Mouse (Mus musculus) megakaryocyte, embryonic 14.5 days (primary cell): ENCODE measurements around the gene Ksr1. TPM values are rescaled to one million over a fixed set of nuclear protein-coding genes. Genes with fewer than 3 reads are reported as not detected.

Experiments used
- H3K27me3 ChIP-seq: replicated peaks from 2 replicates; pipeline ENCODE3; 2012; ENCODE audit warnings: inconsistent platforms
- H3K36me3 ChIP-seq: replicated peaks from 2 replicates; pipeline ENCODE3; 2012; ENCODE audit warnings: low read length, inconsistent platforms, mixed read lengths
- H3K4me1 ChIP-seq: 2 replicates; pipeline ENCODE4 v1.6.1; 2012; ENCODE audit warnings: inconsistent platforms
- H3K4me3 ChIP-seq: replicated peaks from 2 replicates; pipeline ENCODE3; 2012; ENCODE audit warnings: moderate library complexity, mild to moderate bottlenecking, inconsistent platforms
- H3K9me3 ChIP-seq: 2 replicates; pipeline ENCODE4 v1.6.1; 2012; ENCODE audit warnings: inconsistent platforms
- FLI1 ChIP-seq: IDR thresholded peaks from 2 replicates; pipeline ENCODE4 v1.6.1; 2012; ENCODE audit warnings: low read length, inconsistent platforms, mixed read lengths
- GATA1 ChIP-seq: IDR thresholded peaks from 3 replicates; pipeline ENCODE4 v1.6.1; 2012; ENCODE audit warnings: mixed read lengths, low read length, inconsistent platforms, borderline replicate concordance
- polyA plus RNA-seq: library from polyadenylated mRNA; stranded (reverse); fragments of >175 nt; gene quantifications from 2 replicates; pipeline ENCODE4 v1.2.3, GENCODE M21; 2012; ENCODE audit warnings: low replicate concordance; ENCODE audit not compliant: insufficient read depth

The Ksr1 gene
- polyA plus RNA-seq, 1 experiment = 46.5 TPM

- TF ChIP-seq FLI1 = no peak
- no peak for TF ChIP-seq GATA1
- peaks cover 80% of the 10 kb centered on the region for H3K4me1 ChIP-seq
- H3K27me3 ChIP-seq = no peaks in the 10 kb centered on the region
- H3K4me3 ChIP-seq = no peak overlapping the region
- H3K36me3 ChIP-seq = peaks cover 6% of the 10 kb centered on the region
- no peaks in the 10 kb centered on the region for H3K9me3 ChIP-seq
Measured at GRCm38 (mm10) chr11:79148783-79149182, 2.6 kb upstream of the Ksr1 start.

GRCm38 (mm10) chr11:79145283-79146265, 633 bp downstream of the Ksr1 start:
- TF ChIP-seq GATA1 (no peak), FLI1 (no peak)
- no peaks in the 10 kb centered on the region for H3K27me3 ChIP-seq
- H3K36me3 ChIP-seq = peaks cover 36% of the 10 kb centered on the region
- H3K4me1 ChIP-seq = peaks cover 81% of the 10 kb centered on the region
- H3K4me3 ChIP-seq = peak overlapping the region; percentile 96
- H3K9me3 ChIP-seq = no peaks in the 10 kb centered on the region

GRCm38 (mm10) chr11:79144741-79145140, 1.5 kb downstream of the Ksr1 start:
- Histone ChIP-seq H3K4me1 (peaks cover 81% of the 10 kb centered on the region), H3K9me3 (no peaks in the 10 kb centered on the region), H3K27me3 (no peaks in the 10 kb centered on the region), H3K4me3 (peak overlapping the region; percentile 96), H3K36me3 (peaks cover 45% of the 10 kb centered on the region)
- no peak for TF ChIP-seq GATA1
- TF ChIP-seq FLI1 = no peak

GRCm38 (mm10) chr11:79144043-79144591, 2.1 kb downstream of the Ksr1 start:
- H3K4me1 ChIP-seq = peaks cover 81% of the 10 kb centered on the region
- H3K27me3 ChIP-seq = no peaks in the 10 kb centered on the region
- peaks cover 50% of the 10 kb centered on the region for H3K36me3 ChIP-seq
- H3K4me3 ChIP-seq = peak overlapping the region; percentile 96
- TF ChIP-seq FLI1 (no peak), GATA1 (no peak)
- H3K9me3 ChIP-seq = no peaks in the 10 kb centered on the region

GRCm38 (mm10) chr11:79143322-79143721, 2.9 kb downstream of the Ksr1 start:
- TF ChIP-seq FLI1 (no peak), GATA1 (no peak)
- Histone ChIP-seq H3K9me3 (no peaks in the 10 kb centered on the region), H3K4me3 (peak overlapping the region; percentile 96), H3K4me1 (peaks cover 81% of the 10 kb centered on the region), H3K36me3 (peaks cover 58% of the 10 kb centered on the region), H3K27me3 (no peaks in the 10 kb centered on the region)

- TF ChIP-seq GATA1 = no peak
- TF ChIP-seq FLI1 = no peak
- peaks cover 80% of the 10 kb centered on the region for H3K4me1 ChIP-seq
Measured at GRCm38 (mm10) chr11:79142381-79142780, 3.8 kb downstream of the Ksr1 start.

GRCm38 (mm10) chr11:79141235-79142109, 4.7 kb downstream of the Ksr1 start:
- Histone ChIP-seq H3K36me3 (peaks cover 75% of the 10 kb centered on the region), H3K4me3 (peak overlapping the region; percentile 96), H3K27me3 (no peaks in the 10 kb centered on the region), H3K9me3 (peaks cover 4% of the 10 kb centered on the region; the same call in 1 of the 2 replicates), H3K4me1 (peaks cover 80% of the 10 kb centered on the region)
- TF ChIP-seq FLI1 (no peak), GATA1 (no peak)

More at GRCm38 (mm10) chr11:79142381-79142780, 3.8 kb downstream of the Ksr1 start:
- Histone ChIP-seq H3K9me3 (no peaks in the 10 kb centered on the region), H3K36me3 (peaks cover 67% of the 10 kb centered on the region), H3K27me3 (no peaks in the 10 kb centered on the region), H3K4me3 (peak overlapping the region; percentile 96)

GRCm38 (mm10) chr11:79140511-79140888, 5.7 kb downstream of the Ksr1 start:
- Histone ChIP-seq H3K36me3 (peaks cover 82% of the 10 kb centered on the region), H3K27me3 (no peaks in the 10 kb centered on the region), H3K4me3 (peak overlapping the region; percentile 72), H3K4me1 (peaks cover 88% of the 10 kb centered on the region), H3K9me3 (peaks cover 4% of the 10 kb centered on the region; the same call in 1 of the 2 replicates)
- TF ChIP-seq FLI1 (no peak), GATA1 (no peak)

- Histone ChIP-seq H3K4me3 (peak overlapping the region; percentile 20), H3K27me3 (no peaks in the 10 kb centered on the region), H3K36me3 (peaks cover 83% of the 10 kb centered on the region), H3K4me1 (peaks cover 93% of the 10 kb centered on the region), H3K9me3 (peaks cover 4% of the 10 kb centered on the region; the same call in 1 of the 2 replicates)
- TF ChIP-seq FLI1 (no peak), GATA1 (no peak)
Measured at GRCm38 (mm10) chr11:79139878-79140510, 6.2 kb downstream of the Ksr1 start.
